Mouse (Mus musculus): ENCODE data around the gene Tnfrsf12a.

The Tnfrsf12a gene

GRCm38 (mm10) chr17:23680336-23680735 lies 3.1 kb upstream of the Tnfrsf12a start:
- no peak for DNase-seq (ENCODE audit: low spot score)

GRCm38 (mm10) chr17:23679127-23679835 lies 2.0 kb upstream of the Tnfrsf12a start, which contains the start of gene Cldn6:
TSS of gene Cldn6 (plus strand) at chr17:23679249.
- no peak for DNase-seq (ENCODE audit: low spot score)

DNA sequence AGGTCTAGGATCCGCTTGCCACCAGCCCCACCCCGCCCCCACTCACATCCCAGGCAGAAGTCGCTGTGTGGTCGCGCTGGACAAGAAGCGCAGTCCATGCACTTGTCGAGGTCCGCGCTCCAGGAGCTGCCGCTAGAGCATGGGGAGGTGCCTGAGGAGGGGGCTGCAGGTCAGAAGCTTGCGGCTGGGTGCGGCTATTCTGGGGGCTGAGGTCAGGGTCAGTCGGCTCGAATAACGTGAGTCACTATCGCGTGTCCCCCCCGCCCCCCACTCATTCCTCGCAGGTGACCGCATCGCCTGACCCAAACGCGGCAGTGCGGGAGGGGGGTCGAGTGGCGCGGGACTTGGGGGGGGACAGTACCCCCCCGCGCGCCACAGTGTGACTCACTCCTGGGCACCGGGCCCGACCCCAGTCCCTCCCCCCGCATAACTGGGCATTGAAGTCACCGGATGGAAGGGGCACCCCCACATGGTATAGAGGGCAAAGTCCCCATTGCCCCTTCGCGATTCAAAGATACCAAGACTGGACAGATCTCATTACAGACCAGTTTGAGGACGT lies 716 bp downstream of the Tnfrsf12a start:
- peak; percentile 40 for DNase-seq (ENCODE audit: low spot score)

- peak; percentile 46 for DNase-seq (ENCODE audit: low spot score)
These were observed 1.5 kb downstream of the Tnfrsf12a start for GRCm38 (mm10) chr17:23675564-23676281.

DNA sequence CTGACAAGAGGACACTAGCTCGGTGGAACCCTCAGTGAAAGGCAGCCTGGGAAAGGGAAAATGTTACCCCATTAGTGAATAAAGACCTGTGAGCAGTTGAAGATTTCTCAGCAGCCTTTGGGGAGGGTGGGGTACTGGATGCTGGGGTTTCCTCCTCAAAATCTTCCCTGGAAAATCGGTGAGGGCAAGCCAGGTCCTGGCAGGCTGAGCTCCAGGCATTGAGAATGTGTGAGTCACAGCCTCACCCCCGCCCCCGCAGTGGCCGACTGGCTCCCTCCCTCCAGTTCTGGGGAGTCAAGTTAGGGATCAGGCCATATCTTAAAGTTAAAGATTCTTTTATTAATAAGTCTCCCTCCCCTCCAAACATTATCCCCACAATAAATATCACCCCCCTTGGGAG lies 2.1 kb downstream of the Tnfrsf12a start:
- peak; percentile 57 for DNase-seq (ENCODE audit: low spot score)

DNA sequence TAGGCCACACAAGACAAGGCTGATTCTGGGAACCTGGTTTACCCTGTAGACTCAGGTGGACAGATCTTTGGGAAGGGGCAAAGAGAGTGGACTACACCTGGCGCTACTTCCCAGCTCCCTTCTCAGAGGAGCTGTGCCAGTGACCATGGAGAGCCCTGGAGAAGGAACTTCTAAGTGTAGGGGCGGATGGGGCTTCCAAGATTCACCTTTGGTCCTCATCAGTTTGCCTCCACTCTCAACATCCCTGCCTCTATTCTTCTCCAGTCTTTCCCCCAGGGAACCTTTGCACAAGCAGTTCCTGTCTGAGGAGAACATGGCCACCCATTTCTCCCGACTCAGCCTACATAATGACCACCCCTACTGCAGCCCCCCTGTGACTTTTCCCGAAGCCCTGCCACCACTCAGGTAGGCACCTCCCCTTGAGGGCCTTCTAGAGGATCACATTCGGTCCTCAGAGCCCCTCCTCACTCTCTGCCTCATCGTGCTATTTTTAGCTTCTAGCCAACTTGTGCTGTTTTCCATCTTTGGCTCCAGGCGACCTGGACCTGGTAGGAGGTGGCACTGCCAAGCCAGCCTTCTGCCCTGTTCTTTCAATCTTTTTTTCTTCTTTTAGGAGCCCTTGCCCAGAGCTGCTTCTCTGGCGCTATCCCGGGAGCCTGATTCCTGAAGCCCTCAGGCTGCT lies 2.9 kb downstream of the Tnfrsf12a start:
- no peak for DNase-seq (ENCODE audit: low spot score)

DNA sequence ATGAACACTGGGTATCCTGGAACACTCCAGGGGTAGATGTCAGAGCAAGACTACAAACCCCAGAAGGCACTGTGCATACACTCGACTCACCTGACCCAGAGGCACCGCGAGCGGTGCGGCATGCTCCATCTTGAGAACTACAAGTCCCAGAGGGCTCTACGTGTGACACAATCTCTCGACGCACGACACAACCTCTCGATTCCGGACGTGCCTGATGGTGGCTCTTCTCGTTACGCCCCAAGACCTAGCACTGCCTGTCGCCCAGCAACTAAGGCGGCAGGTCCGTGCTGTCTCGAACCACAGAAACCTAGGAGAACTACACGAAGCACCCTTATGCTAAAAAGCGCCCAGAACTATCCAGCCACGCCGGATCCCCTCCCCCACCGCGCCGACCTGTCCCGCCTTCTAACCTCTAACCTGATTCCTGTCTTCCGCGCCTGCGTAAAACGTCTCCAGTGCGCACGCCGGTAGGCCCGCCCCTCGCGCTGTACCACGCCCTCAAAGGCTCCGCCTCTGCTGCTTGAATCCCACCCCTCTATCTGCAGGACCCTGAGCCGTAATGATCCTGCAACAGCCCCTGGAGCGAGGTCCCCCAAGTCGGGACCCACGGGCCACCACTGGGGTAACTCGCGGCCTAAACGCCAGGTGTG lies 3.7 kb downstream of the Tnfrsf12a start, which contains the start of the genes Hcfc1r1 and Thoc6:
Gene Hcfc1r1 (plus strand): TSS at position 173 of the 650 bp plus-strand sequence.
Gene Thoc6 (minus strand): TSS at position 459 of the 650 bp plus-strand sequence.
- peak; percentile 91 for DNase-seq (ENCODE audit: low spot score)

GRCm38 (mm10) chr17:23672761-23673160 lies 4.5 kb downstream of the Tnfrsf12a start:
- DNase-seq (ENCODE audit: low spot score) = no peak

- no peak for DNase-seq (ENCODE audit: low spot score)
These were observed 5.7 kb downstream of the Tnfrsf12a start for GRCm38 (mm10) chr17:23671519-23671918.

DNA sequence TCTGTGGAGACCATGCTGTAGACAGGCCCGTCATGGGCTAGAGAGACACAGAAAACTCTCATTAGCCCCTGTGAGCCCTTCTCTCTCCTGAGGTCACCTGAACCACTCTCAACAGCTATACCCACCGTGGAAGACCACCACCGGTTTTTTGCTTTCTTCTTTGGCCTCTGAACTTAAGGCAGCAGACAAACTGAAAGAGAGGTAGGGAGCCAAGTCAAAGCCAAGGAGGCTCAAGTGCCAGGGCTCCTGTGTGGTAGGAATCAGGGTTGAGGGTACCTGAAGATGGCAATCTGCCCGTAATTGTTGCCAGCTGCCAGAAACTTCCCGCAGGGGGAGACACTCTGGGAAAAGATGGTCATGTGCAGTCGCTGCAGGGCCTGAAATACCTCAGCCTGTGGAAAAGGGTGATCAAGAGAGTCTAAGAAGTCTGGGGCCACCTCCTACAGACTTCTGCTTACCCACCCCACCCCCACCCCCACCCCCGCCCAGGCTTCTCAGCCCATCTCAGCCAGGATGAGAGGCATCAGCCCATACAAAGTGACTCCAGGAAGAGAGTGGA lies 6.7 kb downstream of the Tnfrsf12a start:
- no peak for DNase-seq (ENCODE audit: low spot score)

- no peak for DNase-seq (ENCODE audit: low spot score)
These were observed 11.8 kb downstream of the Tnfrsf12a start for GRCm38 (mm10) chr17:23665511-23665910.

GRCm38 (mm10) chr17:23664556-23665021 lies 12.7 kb downstream of the Tnfrsf12a start:
- no peak for DNase-seq (ENCODE audit: low spot score)

GRCm38 (mm10) chr17:23661526-23661925 lies 15.7 kb downstream of the Tnfrsf12a start:
- DNase-seq (ENCODE audit: low spot score) = no peak

- DNase-seq (ENCODE audit: low spot score) = no peak
These were observed 16.4 kb downstream of the Tnfrsf12a start for GRCm38 (mm10) chr17:23660876-23661200.

- DNase-seq (ENCODE audit: low spot score) = peak; percentile 55
These were observed 17.0 kb downstream of the Tnfrsf12a start, which contains the start of gene Bicdl2 for GRCm38 (mm10) chr17:23660117-23660875. TSS of gene Bicdl2 (plus strand) at chr17:23660506.

DNA sequence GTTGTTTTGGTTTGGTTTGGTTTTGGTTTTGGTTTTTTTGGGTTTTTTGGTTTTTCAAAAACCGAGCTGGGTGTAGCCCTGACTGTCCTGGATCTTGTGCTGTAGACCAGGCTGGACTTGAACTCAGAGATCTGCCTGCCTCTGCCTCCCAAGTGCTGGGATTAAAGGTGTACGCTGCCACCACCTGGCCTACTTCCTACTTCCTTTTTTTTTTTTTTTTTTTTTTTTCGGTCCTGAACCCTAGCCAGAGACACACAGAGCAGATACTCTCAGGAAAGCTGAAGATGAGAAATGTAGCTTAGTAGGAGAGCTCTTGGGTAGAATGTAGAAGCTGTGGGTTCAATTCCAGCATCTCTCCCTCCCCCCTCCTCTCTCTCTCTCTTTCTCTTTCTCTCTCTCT lies 18.8 kb downstream of the Tnfrsf12a start:
- no peak for DNase-seq (ENCODE audit: low spot score)

DNA sequence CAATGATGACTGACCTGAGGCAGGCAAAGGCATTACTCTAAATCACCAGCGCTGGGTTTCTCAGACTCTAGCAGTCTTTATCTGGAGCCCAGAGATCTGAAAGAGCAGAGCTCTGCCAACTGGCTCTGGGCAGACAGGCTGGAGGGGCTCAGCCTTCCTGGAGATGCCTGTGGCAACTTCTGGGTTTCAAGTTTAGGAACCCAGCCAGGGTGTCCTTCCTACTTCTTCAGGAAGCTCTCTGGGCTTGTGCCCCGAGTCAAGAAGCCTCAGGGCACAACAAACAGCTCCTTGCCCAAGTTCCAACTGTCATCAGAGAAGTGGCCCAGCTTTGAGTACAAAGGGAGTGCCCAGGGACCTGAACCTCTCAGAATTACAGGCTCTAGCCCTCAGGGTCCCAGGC lies 22.9 kb downstream of the Tnfrsf12a start:
- no peak for DNase-seq (ENCODE audit: low spot score)

DNA sequence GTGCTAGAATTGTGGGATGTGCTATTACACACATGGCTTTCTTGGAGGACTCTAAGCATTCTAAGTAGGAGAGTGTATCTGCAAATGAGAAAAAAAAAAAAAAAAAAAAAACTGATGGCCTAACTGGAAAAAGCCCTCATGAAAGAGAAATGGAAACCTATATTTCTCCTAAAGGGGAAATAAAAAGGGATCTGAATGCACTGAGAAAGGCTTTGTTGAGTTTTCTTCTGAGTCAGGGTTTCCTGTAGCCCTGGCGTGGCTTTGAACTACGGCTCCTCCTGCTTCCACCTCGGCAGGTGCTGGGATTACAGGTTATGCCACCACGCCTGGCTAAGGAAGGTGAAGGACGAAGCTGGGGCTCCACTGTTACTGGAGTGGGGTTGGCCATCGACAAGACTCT lies 23.3 kb downstream of the Tnfrsf12a start:
- no peak for DNase-seq (ENCODE audit: low spot score)

GRCm38 (mm10) chr17:23653324-23653723 lies 23.9 kb downstream of the Tnfrsf12a start:
- DNase-seq (ENCODE audit: low spot score) = no peak

DNA sequence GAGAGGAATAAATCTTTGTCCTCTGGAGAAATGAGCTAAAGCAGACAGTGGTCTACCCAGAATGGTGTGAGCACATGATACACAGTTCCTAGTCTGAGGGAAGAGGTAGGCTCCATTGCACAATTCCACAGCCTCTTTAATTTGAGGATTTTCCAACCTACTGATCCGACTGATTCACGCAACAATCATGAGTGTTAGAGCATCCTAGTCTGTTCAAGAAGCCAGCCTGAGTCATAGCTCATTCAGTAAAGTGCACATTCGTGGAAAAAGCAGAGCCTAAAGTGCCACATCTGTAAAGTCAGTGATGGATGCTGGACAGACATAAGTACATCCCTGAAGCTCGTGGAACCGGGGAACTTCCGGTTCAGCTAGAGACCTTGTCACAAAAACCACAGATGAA lies 25.9 kb downstream of the Tnfrsf12a start:
- no peak for DNase-seq (ENCODE audit: low spot score)

DNA sequence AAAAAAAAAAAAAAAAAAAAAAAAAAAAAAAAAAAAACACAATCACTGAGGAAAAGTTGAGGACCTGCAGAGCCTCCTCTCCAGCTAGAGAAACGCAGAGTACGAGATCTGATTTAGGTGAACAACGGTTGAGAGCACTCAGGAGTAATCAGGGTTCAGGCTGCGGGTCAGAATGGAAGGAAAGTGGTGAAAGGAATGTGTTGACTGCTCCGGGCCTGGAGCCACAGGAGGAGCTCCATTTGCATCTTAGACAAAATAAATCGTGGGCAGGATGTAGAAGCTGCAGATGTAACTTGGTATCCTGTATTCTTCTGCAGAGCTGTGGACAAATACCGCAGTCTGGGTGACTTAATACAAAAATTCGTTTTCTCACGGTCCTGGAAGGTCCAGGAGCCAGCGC lies 31.4 kb downstream of the Tnfrsf12a start:
- no peak for DNase-seq (ENCODE audit: low spot score)
